ENCODE assay signal across 9 mouse cellular contexts in genomic region chr7:27326101-27326880, GRCm38 (mm10). TPM values are rescaled to one million over a fixed set of nuclear protein-coding genes. Genes with fewer than 3 reads are reported as not detected.
DNase-seq lines count a peak whose midpoint lies in the region; ATAC-seq lines count a peak whose summit lies in the region.
"Had no signal": no experiment of that assay in that cellular context is flagged by ENCODE, and none has a peak within 500 bp of the region (broad histone marks: within the 10 kb centered on the region; RNA-seq: fewer than 3 reads in every experiment).

No protein-coding gene starts in this region.

- no peaks in the 10 kb centered on the region for H3K36me3 ChIP-seq in embryonic facial prominence, embryonic 12.5 days
- H3K36me3 ChIP-seq in midbrain, embryonic 16.5 days (ENCODE audit: control insufficient read depth, insufficient read depth, low read length), result peaks cover 2% of the 10 kb centered on the region; the same call in 1 of the 2 replicates

- 0 out of 2 replicates have a peak overlapping the region, but pooled peaks have one; percentile 34 for H3K9ac ChIP-seq in embryonic facial prominence, embryonic 12.5 days
- H3K9ac ChIP-seq in midbrain, embryonic 16.5 days (ENCODE audit: low read depth, low read length), result no peak overlapping the region; the same call in 1 of the 2 replicates

- WGBS in embryonic facial prominence, embryonic 12.5 days, result 26% methylated on average over 34 of the region's 34 CpGs
- 36% methylated on average over 34 of the region's 34 CpGs for WGBS in midbrain, embryonic 16.5 days

- H3K27me3 ChIP-seq in embryonic facial prominence, embryonic 12.5 days, result peaks cover 78% of the 10 kb centered on the region
- peaks cover 61% of the 10 kb centered on the region for H3K27me3 ChIP-seq in midbrain, embryonic 16.5 days (ENCODE audit: control insufficient read depth, insufficient read depth, low read depth, low read length)

- H3K4me1 ChIP-seq in brown adipose tissue, adult 24 weeks (ENCODE audit: control insufficient read depth, insufficient read depth, insufficient read length, low read length), result peaks cover 27% of the 10 kb centered on the region
- peaks cover 34% of the 10 kb centered on the region for H3K4me1 ChIP-seq in embryonic facial prominence, embryonic 12.5 days
- H3K4me1 ChIP-seq in midbrain, embryonic 16.5 days (ENCODE audit: control insufficient read depth, insufficient read depth, low read length), result peaks cover 23% of the 10 kb centered on the region

- ATAC-seq in embryonic facial prominence, embryonic 12.5 days (ENCODE audit: insufficient number of reproducible peaks, insufficient read depth, low FRiP score, low TSS enrichment), result no peak
- no peak for ATAC-seq in midbrain, embryonic 16.5 days

- intact Hi-C loops in heart, postnatal 25 days (cut with DNase I), result loop anchor here (5.0 kb wide), 1 partner anchor 34 kb away; no protein-coding TSS in a partner anchor

- peak overlapping the region; percentile 72 for H3K27ac ChIP-seq in brown adipose tissue, adult 24 weeks (replicated peaks; ENCODE audit: low read depth, low read length)
- H3K27ac ChIP-seq in embryonic facial prominence, embryonic 12.5 days, result no peak overlapping the region
- no peak overlapping the region for H3K27ac ChIP-seq in midbrain, embryonic 16.5 days (ENCODE audit: low read length)

- peak; percentile 61 for DNase-seq in heart, postnatal 25 days (ENCODE audit: low spot score)
- DNase-seq in kidney, postnatal 4 days, result peak; percentile 58 to 76
- no peak for DNase-seq in yolk sac, embryonic 10.5 days (ENCODE audit: low spot score)
- DNase-seq in layer of hippocampus, adult 8-10 months (ENCODE audit: low spot score in 2 of 2), result no peak
- DNase-seq in frontal cortex, postnatal 14 days (ENCODE audit: low spot score in 2 of 2), result no peak

- H3K9me3 ChIP-seq in embryonic facial prominence, embryonic 12.5 days, result no peaks in the 10 kb centered on the region
- no peaks in the 10 kb centered on the region for H3K9me3 ChIP-seq in midbrain, embryonic 16.5 days (replicated peaks; ENCODE audit: control insufficient read depth, low read length, poor library complexity, severe bottlenecking)

- H3K4me2 ChIP-seq in embryonic facial prominence, embryonic 12.5 days (replicated peaks), result peak overlapping the region; percentile 48
- no peak overlapping the region; the same call in 1 of the 2 replicates for H3K4me2 ChIP-seq in midbrain, embryonic 16.5 days (ENCODE audit: low read length)

- peak overlapping the region; percentile 39 for H3K4me3 ChIP-seq in brown adipose tissue, adult 24 weeks (ENCODE audit: insufficient read depth, low read depth, low read length)
- H3K4me3 ChIP-seq in embryonic facial prominence, embryonic 12.5 days, result peak overlapping the region; percentile 33; the same call in 1 of the 2 replicates
- H3K4me3 ChIP-seq in midbrain, embryonic 16.5 days (ENCODE audit: low read depth, low read length), result peak overlapping the region; percentile 21; the same call in 1 of the 2 replicates

RNA-seq across cellular contexts. Expression of gene Ltbp4, which starts 11.2 kb away (rescaled TPM):
- 22.8 and 25.9 TPM in 2 replicates for polyA plus RNA-seq in brown adipose tissue, adult 24 weeks (2012; ENCODE audit: insufficient read depth, insufficient read length, missing spikeins)
- 15.9 and 16.8 TPM in 2 replicates for polyA plus RNA-seq in embryonic facial prominence, embryonic 12.5 days (2016; fragmentation: Nextera tagmentation; extraction: Ambion mirVana)
- total RNA-seq in heart, postnatal 25 days (2021), result 100 to 1,000 TPM; 210 to 247 TPM
- 14.1 and 14.3 TPM in 2 replicates for polyA plus RNA-seq in midbrain, embryonic 16.5 days (2015; fragmentation: Nextera tagmentation; extraction: Ambion mirVana)
- total RNA-seq in layer of hippocampus, adult 8-10 months (2022), result 10 to 100 TPM; 48.5 to 59.4 (median 57.9) TPM
- total RNA-seq: common myeloid progenitor, adult 5-6 weeks had no signal

RNA-seq across cellular contexts. Expression of gene Shkbp1, which starts 29.5 kb away (rescaled TPM):
- polyA plus RNA-seq in brown adipose tissue, adult 24 weeks (2012; ENCODE audit: insufficient read depth, insufficient read length, missing spikeins), result 11.6 TPM in 2 replicates
- polyA plus RNA-seq in embryonic facial prominence, embryonic 12.5 days (2016; fragmentation: Nextera tagmentation; extraction: Ambion mirVana), result 75.8 and 83.2 TPM in 2 replicates
- total RNA-seq in heart, postnatal 25 days (2021), result 1 to 10 TPM; 6.4 to 8.2 TPM
- polyA plus RNA-seq in midbrain, embryonic 16.5 days (2015; fragmentation: Nextera tagmentation; extraction: Ambion mirVana), result 47.4 and 55.1 TPM in 2 replicates
- total RNA-seq in layer of hippocampus, adult 8-10 months (2022), result 10 to 100 TPM; 29.6 to 49.1 (median 34.1) TPM

RNA-seq across cellular contexts. Expression of gene Gm20479, which starts 30.9 kb away (rescaled TPM):
- 3.5 TPM in 1 of 2 replicates, not detected in the other for polyA plus RNA-seq in brown adipose tissue, adult 24 weeks (2012; ENCODE audit: insufficient read depth, insufficient read length, missing spikeins)
- polyA plus RNA-seq in embryonic facial prominence, embryonic 12.5 days (2016; fragmentation: Nextera tagmentation; extraction: Ambion mirVana), result 0.58 and 0.94 TPM in 2 replicates
- total RNA-seq in heart, postnatal 25 days (2021), result not detected
- not detected in 2 replicates for polyA plus RNA-seq in midbrain, embryonic 16.5 days (2015; fragmentation: Nextera tagmentation; extraction: Ambion mirVana)
- not detected for total RNA-seq in layer of hippocampus, adult 8-10 months (2022)
- total RNA-seq: common myeloid progenitor, adult 5-6 weeks had no signal

Comparison
In these comparisons a context has a peak if more than half of its experiments do, and no peak if none do; other contexts are left out.
1. DNase-seq: peak in heart, postnatal 25 days (single experiment) and kidney, postnatal 4 days (2 of 2); none in yolk sac, embryonic 10.5 days (single experiment), layer of hippocampus, adult 8-10 months (0 of 2) and frontal cortex, postnatal 14 days (0 of 2).
2. Peak in every context shown above with its lines, with median percentiles within 50 percentile points of each other: H3K4me3 ChIP-seq.